Mouse (Mus musculus) B cell, adult 2 months (primary cell): ENCODE results near the gene Fam118a.
"Not testable (repeated sequence)": the region's sequence is repeated elsewhere in the genome, so short reads cannot be mapped to it uniquely, and the experiment has no call there.

ENCODE experiments used
- DNase-seq, 2 experiments: peaks; one replicate each; pipeline ENCODE4 v3.0.0; 2022

The Fam118a gene

DNA sequence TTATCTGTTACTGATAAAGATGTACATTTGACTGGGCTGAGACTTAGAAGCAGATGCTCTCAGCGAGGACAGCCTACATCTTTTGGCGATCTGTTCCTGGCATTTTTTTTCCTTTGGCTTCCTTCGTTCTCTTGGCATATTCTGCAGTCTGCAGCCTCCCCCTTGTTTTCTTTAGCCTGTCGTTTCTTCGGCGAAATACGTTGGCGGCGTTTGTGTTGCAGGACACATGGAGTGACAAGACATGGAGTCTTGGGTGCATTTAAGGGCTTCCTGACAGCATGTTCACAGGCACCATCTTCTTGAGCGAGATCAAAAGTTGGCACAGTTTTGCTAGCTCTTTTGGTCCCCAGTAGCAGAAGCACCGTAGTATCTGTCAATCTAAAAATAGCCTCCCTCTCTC is 13.0 kb upstream of the Fam118a start:
- DNase-seq, result no peak

DNA sequence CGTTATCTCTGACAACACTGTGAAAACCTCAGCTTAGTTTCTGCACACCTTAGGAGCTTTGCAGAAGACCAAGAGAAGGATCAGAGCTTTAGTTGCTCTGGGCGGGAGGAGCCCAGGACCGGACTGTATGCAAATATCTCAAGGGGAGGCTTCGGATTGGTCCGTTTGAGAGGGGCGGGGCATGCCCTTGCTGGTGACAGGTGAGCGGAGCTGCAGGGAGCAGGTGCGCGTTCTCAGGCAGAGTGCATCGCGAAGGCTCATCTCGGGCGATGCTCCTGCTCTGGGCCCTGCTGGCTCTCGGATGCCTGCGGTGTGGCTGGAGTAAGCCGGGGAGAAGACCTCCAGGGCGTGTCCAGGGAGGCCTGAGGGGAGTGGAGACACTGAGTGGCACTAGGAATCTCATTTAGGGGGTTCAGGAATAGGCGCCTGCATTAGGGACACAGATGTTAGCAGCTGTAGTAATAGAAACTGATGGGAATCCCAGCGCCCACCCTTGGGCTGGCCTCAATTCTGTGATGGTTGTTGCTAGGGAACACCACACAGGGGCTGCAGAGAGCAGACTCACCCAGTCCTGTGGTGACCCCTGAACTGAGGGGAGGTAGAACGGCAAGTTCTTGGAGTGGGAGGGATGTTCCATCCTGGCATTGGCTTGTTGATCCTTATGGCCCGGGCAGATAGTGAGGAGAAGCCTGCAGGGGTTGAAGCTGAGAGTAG is 11.6 kb upstream of the Fam118a start, which contains the start of gene Upk3a:
Gene Upk3a, plus strand, starts transcription at position 191 of the 714 bp plus-strand sequence.
- peak; percentile 51 to 54 for DNase-seq

DNA sequence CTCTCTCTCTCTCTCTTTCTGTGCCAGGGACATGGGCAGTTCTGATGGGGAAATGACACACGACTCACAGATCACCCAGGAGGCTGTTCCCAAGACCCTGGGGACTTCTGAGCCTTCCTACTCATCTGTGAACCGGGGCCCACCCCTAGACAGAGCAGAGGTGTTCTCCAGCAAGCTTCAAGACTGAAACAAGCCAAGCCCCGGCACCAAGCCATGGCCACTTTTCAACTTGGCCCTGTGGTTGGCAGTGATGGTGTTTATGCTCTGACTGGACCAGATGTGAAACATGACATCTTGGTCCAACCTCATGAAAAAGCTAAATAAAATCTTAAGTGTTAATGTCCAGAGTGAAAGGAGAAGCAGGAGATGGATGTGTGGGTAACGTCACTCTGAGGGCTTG is 6.5 kb upstream of the Fam118a start:
- no peak for DNase-seq

DNA sequence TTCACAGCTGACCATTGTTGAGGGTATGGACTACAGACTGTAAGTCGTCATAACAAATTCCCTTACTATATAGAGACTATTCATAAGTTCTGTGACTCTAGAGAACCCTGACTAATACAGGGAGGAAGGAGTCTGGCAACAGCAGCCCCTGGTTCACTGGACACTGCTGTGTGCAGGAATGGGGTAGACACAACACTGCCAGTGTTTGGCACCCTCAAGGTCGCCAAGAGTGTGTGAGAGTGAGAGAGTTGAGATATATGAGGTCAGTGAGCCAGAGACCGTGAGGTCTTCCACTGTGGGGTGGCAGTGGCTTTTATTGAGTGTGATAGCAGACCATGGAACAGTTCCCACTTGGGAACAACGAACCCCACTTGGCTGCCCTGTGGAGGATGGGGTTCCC is 2.6 kb upstream of the Fam118a start:
- DNase-seq, result no peak

DNA sequence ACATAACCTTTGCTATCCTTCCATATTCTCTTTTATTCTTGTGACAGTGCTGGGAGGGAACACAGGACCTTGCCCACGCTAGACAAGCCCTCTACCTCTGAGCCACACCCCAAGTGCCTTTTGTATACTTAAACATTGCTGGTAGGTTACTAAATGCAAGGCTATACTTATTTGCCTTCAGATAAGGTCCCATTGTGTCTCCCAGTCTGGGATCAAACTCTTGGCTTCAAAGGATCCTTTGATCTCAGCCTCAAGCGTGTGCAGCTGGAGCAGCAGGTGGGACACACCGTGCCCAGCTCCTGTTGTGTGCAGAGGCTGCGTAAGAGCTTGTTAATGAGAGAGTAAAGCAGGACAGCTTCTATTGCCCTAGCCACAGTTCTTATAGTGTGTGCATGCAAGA is 1.0 kb upstream of the Fam118a start:
- no peak for DNase-seq

DNA sequence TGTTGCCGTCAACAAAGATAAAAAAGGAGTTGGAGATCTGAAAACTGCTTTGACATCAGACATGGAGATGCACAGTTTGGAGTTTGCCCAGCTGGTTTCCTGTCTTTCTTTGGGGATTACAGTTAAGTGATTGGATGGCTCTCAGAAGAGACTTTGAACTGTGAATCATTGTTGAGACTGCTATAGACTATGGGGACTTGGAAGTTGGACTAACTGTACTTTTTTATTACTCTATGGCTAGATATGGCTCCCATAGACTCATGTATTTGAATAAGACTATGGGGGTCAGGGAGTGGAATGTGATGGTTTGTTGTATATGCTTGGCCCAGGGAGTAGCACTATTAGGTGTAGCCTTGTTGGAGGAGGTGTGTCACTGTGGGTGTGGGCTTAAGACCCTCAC is 1.9 kb downstream of the Fam118a start:
- DNase-seq, result not testable (repeated sequence)

DNA sequence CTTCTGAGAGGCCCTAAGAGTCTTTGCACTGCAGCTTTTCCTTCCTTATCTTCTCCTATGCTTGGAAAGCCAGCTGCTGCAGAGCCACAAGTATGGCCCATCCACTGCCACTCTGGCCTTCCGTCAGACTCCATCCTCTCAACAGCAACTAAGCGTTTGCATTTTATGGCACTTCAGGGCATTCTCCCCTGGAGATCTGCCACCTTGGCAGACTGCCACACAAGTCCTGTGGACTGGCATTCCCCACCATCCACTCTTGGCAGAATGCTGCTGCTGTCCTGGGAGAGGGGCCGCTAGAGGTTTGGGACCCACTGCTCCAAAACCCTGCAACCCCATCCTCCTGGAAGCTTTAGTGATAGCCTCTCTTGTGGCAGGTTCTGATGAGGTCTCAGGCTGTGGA is 3.1 kb downstream of the Fam118a start:
- DNase-seq, result no peak

DNA sequence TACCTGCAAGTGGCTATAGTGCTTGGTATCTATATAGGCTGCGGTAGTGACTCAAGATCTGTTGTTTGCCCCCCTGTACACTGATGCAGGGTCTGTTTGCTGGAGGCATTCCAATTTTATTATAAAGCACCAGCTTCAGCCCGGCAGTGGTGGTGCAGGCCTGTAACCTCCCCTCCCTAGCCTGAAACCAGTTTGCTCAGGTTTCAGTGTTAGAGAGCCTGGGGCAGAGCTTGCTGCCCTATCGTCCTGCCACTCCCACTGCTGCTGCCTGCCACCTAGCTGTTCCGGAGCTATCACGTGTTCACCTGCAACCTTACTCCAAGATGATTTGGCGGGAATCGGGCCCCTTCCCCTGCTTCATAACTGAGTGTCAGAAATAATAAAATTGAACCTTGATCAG is 5.2 kb downstream of the Fam118a start:
- DNase-seq, result not testable (repeated sequence)

DNA sequence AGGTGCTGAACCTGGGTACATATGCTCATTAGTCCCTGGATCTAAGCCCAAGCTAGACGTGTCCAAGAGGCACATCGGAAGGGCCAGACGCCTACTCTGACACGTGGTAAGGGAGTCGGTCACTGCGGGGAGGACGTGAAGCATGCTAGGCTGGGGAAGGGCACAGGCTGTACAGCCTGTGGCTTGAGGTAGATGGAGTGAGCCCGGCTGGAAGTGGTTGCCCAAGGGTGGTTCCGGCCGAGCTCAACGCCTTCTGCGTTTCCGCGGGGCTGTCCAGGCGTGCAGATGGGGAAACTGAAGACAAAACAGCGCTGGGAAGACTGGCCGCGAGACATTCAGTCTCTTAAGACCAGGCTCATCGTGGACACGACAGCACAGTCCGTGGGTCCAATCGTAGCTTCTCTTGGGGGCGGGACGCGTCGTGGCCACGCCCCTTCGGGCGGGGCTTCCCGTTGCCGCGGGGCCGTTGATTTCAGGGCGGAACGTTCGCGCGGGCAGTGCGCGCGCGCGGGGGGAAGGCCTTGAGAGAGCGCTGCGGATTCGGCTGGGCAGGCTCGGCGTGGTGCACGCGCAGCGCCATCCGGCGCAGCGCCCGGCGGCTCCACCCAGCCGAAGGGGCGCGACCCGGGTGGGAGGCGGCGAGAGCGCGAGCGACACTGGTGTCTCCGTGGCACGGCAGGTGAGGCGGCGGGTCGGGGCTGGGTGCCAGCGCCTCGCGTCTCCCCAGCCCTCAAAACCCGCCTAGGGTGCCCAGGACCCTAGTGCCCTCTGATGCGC is 8.0 kb downstream of the Fam118a start:
- DNase-seq, result peak; percentile 99

DNA sequence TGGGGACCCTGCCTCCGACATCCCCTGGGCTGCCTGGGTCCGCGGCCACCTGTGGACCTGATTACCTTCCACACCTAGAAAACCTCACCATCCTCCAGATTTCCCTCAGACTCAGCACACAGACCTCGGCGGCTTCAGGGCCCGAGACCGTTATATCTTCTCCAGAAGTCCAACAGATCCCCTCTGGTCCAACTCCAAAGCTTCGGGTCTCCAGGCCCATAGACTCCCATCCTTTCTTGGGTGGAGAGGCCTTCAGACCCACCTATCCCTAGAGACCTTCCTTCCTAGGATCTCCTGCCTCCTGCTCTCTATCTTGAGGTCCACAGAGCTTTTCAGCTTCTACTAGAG is 8.6 kb downstream of the Fam118a start:
- no peak for DNase-seq

DNA sequence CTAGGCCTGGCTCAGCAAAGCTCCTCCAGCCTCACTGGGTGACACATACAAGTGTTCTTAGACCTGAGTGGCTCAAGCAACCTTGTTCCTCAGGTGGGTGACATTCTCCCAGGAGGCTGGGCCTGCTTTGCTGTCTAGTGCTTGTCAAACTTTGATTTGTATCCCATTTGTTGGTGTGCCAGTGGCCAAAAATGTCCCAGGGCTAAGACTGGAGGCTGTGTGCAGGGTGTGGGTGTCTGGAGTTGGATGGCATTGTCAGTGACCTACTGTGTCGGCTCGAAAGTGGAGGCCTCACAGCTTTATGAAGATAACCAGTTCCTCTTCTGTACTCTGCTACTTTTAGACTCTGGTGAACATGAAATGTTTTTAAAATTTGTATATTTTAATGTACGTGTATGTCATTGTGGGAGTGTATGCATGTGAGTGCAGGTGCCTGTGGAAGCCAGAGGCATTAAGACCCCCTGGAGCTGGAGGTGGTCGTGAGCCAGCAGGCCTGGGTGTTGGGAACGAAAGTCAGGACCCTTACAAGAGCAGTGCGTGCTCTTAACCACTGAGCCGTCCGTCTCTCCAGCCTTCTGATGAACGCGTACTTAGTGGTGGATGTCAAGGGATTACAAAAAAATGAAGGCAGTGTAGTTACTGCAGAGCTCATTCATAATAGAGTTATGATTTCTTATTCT is 12.9 kb downstream of the Fam118a start:
- no peak for DNase-seq

DNA sequence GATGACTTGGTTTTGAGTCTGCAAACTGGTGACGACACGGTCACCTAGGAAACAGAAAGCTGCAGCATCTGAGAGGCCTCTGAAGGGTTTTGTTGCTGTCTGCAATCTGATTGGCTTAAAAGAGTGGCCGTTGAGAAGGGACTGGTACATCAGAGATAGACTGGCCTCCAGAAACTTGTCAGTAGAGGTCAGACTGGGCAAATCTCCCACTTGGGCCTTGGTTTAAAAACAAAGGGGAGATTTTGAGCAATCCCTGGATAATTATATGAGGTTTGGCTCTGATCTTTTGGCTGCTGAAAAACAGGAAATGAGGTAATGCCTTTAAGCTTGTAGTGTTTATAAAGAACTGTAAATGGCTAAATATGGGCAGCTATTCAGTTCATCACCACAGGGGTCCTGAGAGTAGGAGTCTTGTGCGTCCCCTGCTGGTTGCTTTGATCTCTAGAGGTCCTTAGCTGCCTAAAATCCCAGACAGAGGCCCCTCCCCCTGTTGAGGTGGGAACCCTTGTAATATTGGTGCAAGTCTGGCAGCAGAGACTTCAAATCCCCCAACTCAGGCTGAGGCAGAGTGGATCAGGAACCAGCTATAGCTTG is 13.7 kb downstream of the Fam118a start:
- DNase-seq, result peak; percentile 79 to 87

DNA sequence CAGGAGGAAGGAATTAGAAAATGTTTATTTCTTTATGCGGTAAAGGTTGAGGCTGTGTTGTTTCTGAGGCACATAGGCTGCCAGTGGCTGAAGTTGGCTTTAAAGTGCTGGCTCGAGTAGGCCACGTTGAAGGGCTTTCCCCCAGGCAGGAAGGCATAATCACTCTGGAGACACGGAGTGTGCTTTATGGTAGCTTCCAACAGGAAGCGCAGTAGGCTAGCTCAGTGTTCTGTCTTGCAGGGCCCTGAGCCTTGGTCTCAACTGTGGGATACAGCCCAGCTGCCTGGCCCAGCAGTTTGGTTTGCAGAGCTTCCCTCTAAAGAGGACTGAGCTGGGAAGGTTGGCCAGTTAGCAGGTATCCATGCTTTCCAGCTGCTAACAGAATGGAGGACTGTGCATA is 14.4 kb downstream of the Fam118a start:
- DNase-seq, result no peak

DNA sequence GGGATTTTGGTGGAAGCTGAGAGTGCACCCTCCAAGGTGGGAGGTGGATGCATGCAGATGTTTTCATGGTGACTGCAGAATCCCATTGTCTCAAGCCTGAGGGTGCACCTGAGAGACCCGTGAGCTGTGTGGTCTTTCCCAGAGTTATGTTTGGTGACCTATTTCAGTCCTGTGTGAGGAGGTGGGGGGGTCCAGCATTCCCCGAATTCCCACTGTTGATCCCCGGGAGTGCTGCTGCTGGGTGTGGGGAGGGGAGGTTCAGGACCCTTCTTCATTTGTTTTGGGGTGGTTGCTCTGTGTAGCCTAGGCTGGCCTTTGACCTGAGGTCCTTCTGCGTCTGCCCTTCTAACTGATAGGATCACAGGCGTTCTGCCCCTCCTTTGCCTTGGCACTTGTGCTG is 15.0 kb downstream of the Fam118a start:
- DNase-seq, result no peak

DNA sequence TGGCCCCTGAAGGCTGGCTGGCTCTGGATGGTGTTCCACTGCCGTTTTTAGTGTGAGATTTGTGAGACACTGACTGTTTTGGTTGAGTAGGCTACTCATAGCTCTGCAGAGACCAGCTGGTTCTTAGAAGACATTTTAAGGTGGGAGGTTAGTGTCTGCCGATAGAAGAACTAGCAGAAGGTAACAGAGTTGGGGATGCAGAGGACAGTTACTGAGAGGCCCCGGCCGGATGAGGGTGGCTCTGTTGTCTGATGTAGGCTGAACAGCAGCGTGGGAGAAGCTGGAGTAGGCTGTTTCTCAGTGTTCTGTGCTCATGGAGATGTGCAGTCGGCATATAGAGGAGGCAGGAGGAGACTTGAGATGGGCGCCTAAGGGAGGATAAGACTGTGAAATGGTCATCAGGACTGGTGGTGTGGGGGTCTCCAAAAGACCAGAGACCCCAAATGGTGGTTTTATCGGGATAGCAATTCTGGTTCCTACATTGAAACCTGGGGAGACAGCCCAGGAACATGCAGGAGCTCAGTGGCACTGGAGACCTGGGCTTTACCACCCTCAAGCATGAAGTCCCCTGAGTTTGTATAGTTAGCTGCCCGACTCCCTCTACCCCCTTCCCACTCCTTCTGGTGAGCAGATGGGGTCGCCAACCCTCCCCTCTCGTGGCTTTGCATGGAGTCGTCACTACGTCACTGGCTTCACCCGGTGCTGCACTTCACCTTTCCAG is 17.6 kb downstream of the Fam118a start:
- DNase-seq, result no peak

DNA sequence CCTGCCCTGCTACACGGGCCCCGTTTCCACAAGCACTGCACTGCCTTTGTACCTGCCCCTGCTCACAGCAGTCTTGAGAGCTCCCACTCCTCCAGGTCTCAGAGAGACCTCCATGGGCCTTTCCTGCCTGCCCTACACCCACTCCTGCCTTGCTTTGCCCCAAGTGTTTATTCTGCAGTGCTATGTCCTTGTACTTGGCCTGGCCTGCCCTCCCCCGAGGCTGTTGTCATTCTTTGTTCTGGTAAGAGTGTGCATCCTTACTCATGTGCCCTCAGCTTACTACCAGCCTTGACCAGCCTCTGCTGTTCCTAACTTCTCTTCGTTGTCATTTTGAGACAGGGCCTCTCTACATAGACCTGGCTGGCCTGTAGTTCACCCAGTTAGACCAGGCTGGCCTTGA is 19.1 kb downstream of the Fam118a start:
- no peak for DNase-seq

DNA sequence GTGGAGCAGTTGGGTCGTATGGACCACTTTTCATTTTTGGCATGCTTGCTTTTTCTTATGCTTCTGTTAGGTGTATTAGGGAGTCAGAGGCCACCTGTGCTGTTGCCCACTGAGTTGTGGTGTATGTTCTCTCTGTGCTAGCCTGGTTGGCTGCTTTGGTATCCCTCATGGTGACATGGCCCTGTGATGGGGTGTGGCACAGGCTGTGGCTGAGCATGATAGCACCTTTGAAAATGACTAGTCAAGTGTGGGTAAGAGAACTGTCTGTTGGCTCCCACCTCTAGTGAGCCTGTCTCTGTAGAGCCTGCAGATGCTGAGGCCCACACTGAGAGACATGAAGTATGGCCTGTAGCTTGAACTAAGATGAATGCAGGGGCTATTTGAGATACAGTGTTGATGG is 21.0 kb downstream of the Fam118a start:
- no peak for DNase-seq

DNA sequence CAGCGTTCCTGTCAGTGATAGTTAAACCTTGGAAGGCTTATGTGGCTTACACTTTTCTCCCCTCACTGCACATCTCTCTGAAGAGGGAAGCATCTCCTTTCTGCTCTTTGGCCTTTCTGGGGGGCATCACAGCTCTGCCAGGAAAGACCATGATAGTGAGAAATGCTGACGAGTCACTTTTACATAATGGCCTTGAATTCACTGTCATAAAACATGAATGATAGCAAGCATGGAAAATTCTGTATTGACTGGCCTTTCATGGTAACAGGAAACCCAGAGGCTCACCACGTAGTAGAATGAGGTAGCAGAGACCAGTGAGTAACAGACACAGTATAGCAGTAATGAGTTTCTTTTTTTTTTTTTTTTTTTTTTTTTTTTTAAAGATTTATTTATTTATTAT is 25.4 kb downstream of the Fam118a start:
- DNase-seq, result no peak

DNA sequence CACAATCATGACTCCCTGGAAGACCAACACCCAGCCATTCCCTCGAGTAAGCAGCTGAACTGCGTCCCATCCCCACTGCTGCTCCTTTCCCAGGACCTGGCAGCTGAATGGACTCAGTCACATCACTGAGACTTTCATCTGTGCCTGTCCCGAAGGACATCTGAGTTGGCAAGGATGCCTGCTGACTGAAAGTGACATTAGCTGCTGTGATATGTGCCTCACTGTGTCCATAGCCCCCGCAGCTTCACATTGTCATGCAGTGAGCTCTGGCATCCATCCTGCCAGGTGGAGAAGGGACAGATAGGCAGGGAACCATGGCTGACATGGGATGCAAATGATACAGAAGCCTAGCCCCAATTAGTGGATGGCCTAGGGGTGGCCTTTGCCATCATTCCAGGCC is 26.4 kb downstream of the Fam118a start:
- DNase-seq, result no peak

DNA sequence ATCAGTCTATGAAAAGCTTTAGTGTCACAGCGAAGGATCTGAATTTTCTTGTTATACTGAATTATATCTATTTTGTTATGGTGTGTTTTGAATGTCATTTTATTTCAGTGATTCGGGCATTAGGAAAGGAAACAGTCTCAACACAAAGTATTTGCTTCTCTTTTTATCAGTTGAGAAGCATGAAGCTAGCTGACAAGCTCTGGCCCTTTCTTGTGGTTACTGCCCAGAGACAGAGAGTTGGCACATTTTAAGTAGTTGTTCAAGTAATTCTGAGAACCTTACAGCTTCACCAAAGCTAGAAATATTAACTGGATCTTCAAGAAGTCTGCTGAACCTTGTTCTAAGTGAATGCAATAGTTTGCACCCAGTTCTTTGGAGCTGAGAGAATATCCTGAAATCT is 34.7 kb downstream of the Fam118a start:
- no peak for DNase-seq

DNA sequence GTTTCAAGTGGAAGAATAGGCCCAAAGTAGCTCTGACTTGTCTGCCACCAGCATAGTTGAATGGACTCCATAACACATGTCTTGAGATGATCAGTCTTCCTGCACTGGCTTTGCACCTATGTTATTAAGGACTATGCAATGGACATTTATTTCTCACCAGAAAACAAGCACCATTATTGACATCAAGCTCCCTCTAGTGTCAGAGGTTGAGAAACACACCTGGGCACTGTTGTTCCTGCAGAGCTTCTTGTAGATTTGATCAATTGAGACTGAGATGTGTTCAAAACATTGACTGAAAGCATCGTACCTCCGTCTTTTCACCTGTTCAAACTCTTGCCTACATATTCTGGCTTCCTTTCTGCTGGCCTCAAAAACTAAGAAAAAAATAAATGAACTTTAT is 41.8 kb downstream of the Fam118a start:
- DNase-seq, result peak; percentile 46 to 58

DNA sequence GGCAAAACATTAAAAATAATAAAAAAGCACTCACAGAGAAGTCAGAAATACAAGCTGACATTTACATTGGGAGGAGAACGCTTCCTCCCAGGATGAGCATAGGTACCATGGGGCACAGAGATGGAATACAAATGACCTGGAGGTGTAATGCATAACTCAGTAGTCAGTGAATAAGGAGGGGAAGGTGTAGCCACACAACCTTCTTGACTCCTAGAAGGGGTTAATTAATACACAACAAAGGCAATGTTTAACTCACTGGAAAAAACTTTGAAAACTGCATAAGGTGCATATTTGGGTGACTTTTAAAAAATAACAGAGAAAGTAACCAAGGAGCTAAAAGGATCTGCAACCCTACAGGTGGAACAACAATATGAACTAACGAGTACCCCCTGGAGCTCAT is 43.9 kb downstream of the Fam118a start:
- DNase-seq, result no peak

DNA sequence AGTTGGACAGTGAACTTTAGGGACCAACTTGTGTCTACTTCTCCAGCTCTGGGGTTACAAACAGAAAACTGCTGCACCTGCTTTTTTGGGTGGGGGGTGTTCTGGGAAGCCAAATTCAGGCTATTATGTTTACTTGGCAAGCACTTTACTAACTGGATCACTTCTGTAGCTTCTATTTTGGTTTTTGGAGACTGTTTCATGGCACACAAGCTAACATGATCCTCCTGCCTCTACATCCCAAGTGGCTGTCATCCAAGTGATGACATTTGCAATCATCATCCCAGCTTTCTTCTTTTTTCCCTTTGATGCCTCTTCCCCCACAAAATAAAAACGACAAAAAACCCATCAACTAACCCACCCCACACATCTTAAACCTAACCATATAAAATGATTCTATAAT is 56.9 kb downstream of the Fam118a start:
- DNase-seq, result no peak
